Mouse (Mus musculus): ENCODE measurements around the gene Myo1g.

Myo1g gene

GRCm38 (mm10) chr11:6520507-6521173, at the start of gene Myo1g:
Myo1g (minus strand) TSS chr11:6520965.
- DNase-seq (ENCODE audit: low spot score in 2 of 2) = peak; percentile 52 to 56

- DNase-seq (ENCODE audit: low spot score in 2 of 2) = no peak
Observed at GRCm38 (mm10) chr11:6569410-6569777, 48.6 kb upstream of the Myo1g start.

GRCm38 (mm10) chr11:6568584-6569409, 48.0 kb upstream of the Myo1g start:
- DNase-seq (ENCODE audit: low spot score in 2 of 2) = no peak

- no peak for DNase-seq (ENCODE audit: low spot score in 2 of 2)
Observed at GRCm38 (mm10) chr11:6567951-6568350, 47.2 kb upstream of the Myo1g start.

GRCm38 (mm10) chr11:6566496-6566895, 45.7 kb upstream of the Myo1g start:
- DNase-seq (ENCODE audit: low spot score in 2 of 2) = no peak

- no peak for DNase-seq (ENCODE audit: low spot score in 2 of 2)
Observed at GRCm38 (mm10) chr11:6563201-6563600, 42.4 kb upstream of the Myo1g start.

- DNase-seq (ENCODE audit: low spot score in 2 of 2) = no peak
Observed at GRCm38 (mm10) chr11:6562359-6562758, 41.6 kb upstream of the Myo1g start.

GRCm38 (mm10) chr11:6561474-6561873, 40.7 kb upstream of the Myo1g start:
- no peak for DNase-seq (ENCODE audit: low spot score in 2 of 2)

GRCm38 (mm10) chr11:6560655-6561360, 40.0 kb upstream of the Myo1g start:
- no peak for DNase-seq (ENCODE audit: low spot score in 2 of 2)

GRCm38 (mm10) chr11:6559996-6560395, 39.2 kb upstream of the Myo1g start:
- no peak for DNase-seq (ENCODE audit: low spot score in 2 of 2)

GRCm38 (mm10) chr11:6558234-6558633, 37.5 kb upstream of the Myo1g start:
- DNase-seq (ENCODE audit: low spot score in 2 of 2) = no peak

- no peak for DNase-seq (ENCODE audit: low spot score in 2 of 2)
Observed at GRCm38 (mm10) chr11:6550201-6550600, 29.4 kb upstream of the Myo1g start.

- no peak for DNase-seq (ENCODE audit: low spot score in 2 of 2)
Observed at GRCm38 (mm10) chr11:6549770-6550169, 29.0 kb upstream of the Myo1g start.

GRCm38 (mm10) chr11:6547696-6548325, 27.0 kb upstream of the Myo1g start:
- DNase-seq (ENCODE audit: low spot score in 2 of 2) = no peak

GRCm38 (mm10) chr11:6547037-6547680, 26.4 kb upstream of the Myo1g start:
- peak; percentile 65 to 69 for DNase-seq (ENCODE audit: low spot score in 2 of 2)

- peak; percentile 87 to 90 for DNase-seq (ENCODE audit: low spot score in 2 of 2)
Observed at GRCm38 (mm10) chr11:6546205-6547013, 25.6 kb upstream of the Myo1g start, which contains the start of gene Ccm2. Ccm2 (plus strand) TSS chr11:6546887.

- no peak for DNase-seq (ENCODE audit: low spot score in 2 of 2)
Observed at GRCm38 (mm10) chr11:6545857-6546192, 25.1 kb upstream of the Myo1g start.

GRCm38 (mm10) chr11:6545186-6545856, 24.6 kb upstream of the Myo1g start:
- DNase-seq (ENCODE audit: low spot score in 2 of 2) = no peak

- DNase-seq (ENCODE audit: low spot score in 2 of 2) = no peak
Observed at GRCm38 (mm10) chr11:6544683-6545082, 23.9 kb upstream of the Myo1g start.

- no peak for DNase-seq (ENCODE audit: low spot score in 2 of 2)
Observed at GRCm38 (mm10) chr11:6530746-6531145, 10.0 kb upstream of the Myo1g start.

Data from spleen, postnatal 14 days (tissue).